In the genomic region with DNA sequence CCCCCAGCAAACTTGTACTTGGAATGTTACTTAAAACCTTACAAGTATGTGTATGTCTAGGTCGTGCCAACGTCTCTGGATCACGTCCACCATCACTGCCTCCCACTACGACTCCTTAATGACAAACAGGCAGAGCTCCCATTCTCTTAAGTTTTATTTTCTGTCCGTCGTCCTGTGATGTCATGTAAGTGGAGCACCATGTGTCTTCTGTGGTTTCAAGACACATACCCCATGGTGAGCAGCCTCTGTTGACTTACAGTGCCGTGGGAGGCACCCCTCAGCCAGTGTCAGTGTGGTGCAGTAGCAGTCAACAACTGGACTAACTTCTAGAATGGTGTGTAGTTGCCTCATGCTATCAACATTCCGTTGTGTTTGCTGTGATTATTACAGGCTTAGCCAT, we compare ENCODE assay signal across 15 mouse cellular contexts.
"Had no signal": no experiment of that assay in that cellular context is flagged by ENCODE, and none has a peak within 500 bp of the region (broad histone marks: within the 10 kb centered on the region; RNA-seq: fewer than 3 reads in every experiment).

No protein-coding gene starts in this region.

- ATAC-seq: intestine, embryonic 16.5 days; liver, postnatal 0 days had no signal

- H3K36me3 ChIP-seq: limb, embryonic 15.5 days had no signal

- H3K27me3 ChIP-seq: kidney, embryonic 15.5 days; limb, embryonic 12.5 days; limb, embryonic 15.5 days had no signal

- H3K27ac ChIP-seq: kidney, embryonic 15.5 days; limb, embryonic 12.5 days; limb, embryonic 15.5 days; liver, embryonic 14.5 days; macrophage had no signal

- H3K4me3 ChIP-seq: kidney, embryonic 15.5 days; limb, embryonic 12.5 days; limb, embryonic 15.5 days had no signal

- DNase-seq: kidney, adult 18-20 months; kidney, postnatal 10 days; kidney, postnatal 36 days; left cerebral cortex, postnatal 4 days; liver, postnatal 0 days; midbrain, embryonic 14.5 days; thymus, adult 18-20 months; thymus, postnatal 36 days had no signal

- H3K9ac ChIP-seq: kidney, embryonic 15.5 days; limb, embryonic 12.5 days; limb, embryonic 15.5 days; liver, embryonic 14.5 days; liver, postnatal 0 days had no signal

- H3K9me3 ChIP-seq: kidney, embryonic 15.5 days; limb, embryonic 12.5 days; limb, embryonic 15.5 days had no signal

- H3K4me2 ChIP-seq: kidney, embryonic 15.5 days; limb, embryonic 12.5 days; limb, embryonic 15.5 days; liver, embryonic 11.5 days had no signal
